Mouse (Mus musculus) A20 (cell line): Measurements from ENCODE around the gene Susd3.

Experiments
- DNase-seq: peaks from one replicate; pipeline ENCODE4 v3.0.0-alpha.2; 2011; ENCODE audit warnings: low read depth, low spot score

The Susd3 gene

DNA sequence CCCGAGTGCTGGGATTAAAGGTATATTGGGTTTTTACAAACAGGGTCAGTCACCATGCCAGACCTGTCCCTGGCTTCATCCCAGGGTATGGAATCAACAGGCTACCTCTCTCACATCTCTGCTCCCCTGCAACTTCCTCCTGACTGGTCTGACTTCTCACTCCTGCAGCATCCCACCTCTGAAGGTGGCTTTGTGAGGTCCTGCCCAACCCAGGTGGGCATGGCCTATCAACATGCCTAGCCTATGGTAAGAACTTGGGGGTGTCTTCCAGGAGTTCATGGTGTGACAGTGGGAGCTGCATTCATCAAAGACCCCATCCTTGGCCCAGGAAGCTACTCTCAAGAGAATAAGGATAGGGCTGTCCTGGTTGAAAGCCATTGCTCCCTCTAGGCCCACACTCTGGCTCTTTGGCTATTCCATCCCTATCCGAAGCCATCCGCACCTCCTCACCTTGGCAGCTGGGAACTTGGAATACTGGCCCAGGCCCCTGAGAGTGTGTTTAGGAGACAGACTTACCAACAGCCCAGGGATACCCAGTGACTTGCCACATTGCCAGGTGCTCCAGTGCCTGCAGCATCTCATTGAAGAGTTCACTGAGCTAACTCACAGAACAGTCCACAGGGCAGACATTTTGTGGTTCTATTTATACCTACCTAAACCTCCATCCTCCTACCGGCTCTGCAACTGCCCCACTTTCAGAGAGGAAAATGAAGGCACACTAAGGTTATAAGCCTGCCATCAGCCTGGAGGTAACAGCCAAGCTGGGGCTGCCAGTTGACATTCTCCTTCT, 35.6 kb downstream of the Susd3 start:
- DNase-seq = no peak

DNA sequence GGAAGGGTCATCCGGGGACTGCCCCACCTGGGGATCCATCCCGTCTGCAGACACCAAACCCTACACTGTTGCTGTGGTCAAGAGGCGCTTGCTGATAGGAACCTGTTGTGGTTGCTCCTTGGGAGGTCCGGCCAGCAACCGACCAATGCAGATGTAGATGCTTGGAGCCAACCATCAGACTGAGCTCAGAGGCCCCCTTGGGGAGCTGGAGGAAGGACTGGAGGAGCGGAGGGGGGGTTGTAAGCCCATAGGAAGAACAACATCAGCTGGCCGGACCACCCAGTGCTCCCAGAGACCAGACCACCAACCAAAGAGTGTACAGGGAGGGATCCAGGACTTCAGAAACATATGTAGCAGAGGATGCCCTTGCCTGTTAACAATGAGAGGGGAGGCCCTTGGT, 39.2 kb downstream of the Susd3 start:
- no peak for DNase-seq

DNA sequence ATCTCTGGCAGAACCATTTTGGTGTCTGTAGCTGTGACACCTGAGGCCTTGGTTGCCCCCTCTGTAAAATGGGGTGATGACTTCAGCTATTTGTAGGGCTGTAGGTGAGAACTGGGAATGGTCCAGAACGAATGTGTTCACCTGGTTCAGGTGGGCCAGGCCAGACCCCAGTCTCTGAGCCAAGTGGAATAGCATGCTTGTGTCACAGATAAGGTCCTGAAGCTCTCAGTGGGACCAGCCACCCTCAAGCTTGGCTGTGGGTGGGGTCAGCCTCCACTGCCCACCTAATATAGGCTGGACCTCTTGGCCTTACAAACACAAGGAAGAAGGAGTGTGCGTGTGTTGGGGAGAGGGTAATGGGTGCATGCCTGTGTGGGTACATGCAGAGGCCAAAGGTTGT, 42.2 kb downstream of the Susd3 start:
- DNase-seq = no peak

DNA sequence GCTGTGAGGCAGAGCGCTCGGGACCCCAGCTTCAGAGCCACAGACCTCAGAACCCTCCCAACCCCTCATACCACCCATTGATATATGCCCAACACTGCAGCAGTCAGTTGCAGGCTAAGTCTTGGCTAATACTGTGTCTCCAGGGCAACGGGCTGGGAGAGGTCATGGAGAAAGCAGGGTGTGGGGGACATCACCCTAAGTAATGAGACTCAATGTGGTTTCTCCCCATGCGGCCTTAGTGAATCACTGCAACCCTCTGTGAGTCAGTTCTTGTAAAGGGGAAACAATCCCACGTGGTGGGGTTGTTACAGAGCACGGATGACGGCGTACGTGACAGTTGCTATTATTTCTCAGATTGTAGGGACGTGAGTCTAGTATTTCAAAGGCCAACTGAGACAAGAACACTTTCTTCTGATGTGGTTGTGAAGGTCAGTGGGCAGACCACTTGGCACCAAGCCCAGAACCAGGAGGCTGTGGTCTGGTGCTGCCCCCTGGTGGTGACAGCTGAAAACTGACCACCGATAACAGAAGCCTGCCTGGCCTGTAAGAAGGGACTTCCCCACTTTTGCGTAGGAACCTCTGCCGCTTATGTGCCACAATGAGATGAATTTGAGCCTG, 43.0 kb downstream of the Susd3 start:
- DNase-seq = peak; percentile 86

DNA sequence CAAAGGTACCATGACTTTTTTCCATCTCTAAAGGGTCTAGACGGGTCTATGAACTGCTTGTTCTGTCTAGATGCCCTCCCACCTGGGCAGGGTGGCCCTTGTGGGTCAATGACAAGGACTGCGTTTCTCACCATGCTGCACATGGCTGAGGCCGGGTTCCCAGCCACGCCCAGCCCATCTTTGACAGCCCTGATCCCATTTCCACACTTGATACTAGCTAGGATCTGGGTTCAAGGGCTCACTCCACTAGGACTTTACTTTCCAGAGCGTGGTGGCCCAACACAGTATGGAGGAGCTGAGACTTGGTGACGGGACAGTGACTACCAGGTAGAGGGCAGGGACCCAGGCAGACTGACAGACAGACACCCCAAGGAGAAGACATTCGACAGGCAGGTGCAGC, 46.0 kb downstream of the Susd3 start:
- DNase-seq = no peak

DNA sequence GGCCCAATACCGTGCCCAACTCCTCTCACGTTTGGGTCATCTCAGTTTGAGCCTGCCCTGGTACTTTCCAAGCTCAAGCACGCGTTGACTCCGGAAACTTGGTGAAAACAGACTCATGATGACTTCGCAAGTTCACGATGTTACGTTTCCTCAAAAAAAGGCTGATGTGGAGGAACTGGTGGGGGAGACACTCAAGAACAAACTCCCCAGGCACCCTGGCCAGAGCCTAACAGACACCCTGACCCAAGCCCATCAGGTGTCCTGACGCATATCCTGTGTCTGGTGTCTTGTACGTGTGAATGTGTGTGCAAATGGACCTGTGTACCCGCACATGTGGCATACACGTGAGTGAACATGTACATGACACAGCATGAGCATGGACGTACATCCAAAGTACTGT, 47.8 kb downstream of the Susd3 start:
- DNase-seq = no peak

DNA sequence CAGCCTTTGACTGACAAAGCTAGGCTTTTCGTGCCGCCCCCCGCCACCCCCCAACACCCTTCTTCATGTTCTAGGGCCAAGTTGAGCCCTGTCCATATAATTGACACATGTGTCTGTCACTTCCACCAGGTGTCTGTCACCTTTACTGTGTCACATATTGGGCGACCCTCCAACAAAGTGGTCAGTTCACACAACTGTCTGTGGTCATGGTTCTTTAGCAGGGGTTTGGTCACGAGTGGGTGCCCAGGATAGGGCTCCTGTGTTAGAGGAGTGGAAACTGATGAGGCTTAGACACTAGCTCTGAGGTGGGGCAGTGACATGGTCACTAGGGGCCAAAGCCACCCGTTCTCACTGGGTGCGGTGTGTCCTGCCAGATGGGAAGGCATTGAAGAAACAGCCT, 48.6 kb downstream of the Susd3 start:
- no peak for DNase-seq

DNA sequence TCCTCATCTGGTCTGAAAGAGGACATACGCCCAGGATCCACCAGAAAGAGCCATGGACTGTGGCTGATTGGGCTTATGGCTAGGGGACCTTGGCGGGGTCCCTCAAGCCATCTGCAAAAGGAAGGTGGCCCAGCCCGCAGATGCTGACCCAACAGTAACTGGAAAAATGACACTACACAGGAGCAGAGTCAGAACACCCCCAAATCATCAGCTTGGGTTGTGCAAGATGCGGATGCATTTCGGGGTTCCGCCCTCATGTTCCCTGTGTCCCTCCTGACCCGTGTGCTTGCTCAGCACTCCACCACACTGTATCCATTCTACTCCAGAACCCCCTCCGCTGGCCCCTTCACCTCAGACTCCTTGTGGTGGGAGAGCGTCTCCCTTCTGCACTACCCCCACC, 49.8 kb downstream of the Susd3 start:
- no peak for DNase-seq

DNA sequence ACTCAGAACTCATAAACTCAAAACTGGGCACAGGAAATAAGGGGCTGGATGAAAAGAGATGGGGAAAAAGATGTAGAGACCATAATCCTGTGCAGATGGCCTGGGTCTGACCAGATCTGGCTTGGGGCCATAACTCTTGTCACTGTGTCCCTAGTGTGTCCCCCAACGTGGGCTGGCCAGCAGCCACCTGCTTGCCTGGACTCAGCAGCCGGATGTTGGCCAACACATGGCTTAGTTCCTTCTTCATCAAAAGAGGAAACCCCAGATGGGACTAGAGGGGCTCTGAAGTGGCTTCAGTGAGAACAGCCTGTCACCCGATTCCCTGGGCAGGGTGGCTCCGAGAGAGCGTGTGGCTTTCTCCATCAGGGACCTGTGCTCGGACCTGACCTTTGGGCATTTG, 51.7 kb downstream of the Susd3 start:
- DNase-seq = no peak

DNA sequence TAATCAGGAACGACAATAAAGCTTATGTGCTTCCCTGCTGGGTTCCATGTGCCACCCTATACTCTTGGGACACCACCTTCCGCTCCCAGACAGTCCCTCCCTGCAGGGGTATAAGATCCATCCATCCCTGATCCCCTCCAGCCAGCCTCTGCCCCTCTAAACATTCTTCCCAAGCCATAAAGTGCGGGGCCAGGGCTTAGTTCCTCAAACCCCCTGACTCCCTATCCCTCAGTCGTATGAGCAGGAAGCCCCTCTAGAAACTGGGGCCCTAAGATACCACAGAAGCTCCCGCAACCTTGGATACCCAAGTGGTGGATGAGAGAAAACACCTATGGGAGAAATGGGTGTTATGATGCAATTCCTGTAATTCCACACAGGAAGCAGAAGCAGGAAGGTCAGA, 52.3 kb downstream of the Susd3 start:
- DNase-seq = no peak

DNA sequence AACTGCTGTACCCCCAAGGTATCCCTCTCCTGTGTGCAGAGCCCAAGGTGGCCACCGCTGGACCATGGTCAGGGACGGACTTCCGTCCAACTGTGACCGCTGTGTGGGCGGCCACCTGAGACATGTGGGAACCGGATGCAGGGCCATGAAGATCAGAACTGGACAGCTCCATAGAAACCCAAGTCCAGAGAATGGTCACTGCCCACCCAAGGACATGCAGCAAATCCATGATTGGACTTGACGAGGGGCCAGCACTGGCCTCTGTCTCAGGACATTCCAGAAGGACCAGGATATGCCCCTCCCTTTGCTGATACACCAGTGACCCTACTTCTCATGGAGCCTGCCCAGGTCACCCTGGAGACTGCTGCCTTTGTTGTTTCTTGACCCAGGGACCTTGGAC, 52.9 kb downstream of the Susd3 start:
- no peak for DNase-seq

DNA sequence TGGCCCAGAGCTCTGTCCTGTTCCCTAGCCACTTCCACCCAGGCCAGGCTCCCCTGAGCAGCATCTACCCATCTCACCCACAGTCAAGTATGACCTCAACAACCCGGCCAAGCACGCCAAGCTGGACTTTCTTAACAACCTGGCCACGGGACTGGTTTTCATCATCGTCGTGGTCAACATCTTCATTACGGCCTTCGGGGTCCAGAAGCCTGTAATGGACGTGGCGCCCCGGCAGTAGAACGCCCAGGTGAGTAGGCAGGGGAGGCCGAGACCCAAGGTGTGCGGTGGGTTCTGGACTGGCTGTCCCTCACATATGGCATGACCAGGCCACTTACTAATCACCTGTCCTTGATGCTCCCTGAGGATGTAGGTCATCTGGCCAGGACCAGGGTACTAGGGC, 53.7 kb downstream of the Susd3 start:
- DNase-seq = no peak

DNA sequence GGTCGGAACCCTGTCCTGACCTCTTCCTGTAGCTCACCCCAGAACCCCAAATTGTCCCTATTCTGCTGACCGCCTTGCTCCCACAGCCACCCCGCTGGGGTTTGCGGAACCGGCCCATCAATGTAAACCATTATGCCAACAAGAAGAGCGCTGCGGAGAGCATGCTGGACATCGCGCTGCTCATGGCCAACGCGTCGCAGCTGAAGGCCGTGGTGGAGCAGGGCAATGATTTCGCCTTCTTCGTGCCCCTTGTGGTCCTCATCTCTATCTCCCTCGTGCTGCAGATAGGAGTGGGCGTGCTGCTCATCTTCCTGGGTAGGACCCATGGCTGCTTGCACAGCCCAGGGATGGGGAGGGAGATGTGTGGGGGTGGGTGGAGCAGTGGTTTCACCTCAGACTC, 54.9 kb downstream of the Susd3 start:
- no peak for DNase-seq

DNA sequence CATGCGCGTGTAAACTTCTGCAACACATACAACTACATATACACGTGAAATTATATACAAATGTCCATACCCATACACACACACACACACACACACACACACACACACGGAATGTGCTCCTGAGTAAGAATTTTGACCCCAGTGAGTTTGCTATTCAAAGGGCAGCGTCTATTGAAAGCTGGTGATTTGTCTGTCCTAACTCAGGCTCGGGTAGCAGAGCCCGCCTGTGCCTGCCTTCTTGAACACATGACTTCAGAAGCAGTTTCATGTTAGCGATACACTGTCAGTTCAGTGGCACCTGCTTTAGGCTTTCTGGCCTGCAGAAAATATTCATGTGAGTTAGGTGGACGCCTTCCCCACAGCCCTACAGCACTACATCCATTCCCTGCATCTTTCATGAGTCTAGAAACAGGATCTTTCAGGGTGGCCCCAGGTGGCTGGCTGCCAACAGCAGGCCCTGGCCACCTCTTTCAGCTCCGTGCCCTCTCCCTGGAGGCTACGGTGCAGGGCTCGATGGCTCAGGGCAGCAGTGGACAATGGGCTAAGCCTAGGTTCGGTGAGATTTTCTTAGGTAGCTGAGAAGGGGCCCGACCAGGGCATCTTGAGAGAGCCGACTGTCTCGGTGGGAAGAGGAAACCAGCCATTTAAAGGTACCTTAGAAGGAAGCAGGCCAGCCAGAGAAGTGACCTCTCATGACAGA, 56.2 kb downstream of the Susd3 start:
- DNase-seq = no peak

DNA sequence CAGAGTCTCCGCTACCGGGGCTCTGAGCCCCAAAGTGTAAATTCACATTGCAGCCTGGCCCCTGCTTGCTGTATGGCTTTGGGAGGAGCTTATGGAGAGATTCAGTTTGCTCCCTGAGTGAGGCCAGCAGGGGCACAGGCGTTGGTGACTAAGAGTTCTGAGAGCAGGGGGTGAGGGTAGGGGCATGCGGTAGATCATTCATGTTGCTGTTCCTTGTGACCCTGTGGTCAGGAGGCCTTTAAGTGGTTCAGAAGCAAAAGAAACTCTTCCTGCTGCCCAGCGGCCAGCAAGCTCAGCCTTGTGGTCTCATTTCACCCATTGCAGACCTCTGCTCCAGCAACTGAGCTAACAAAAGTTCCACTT, 56.9 kb downstream of the Susd3 start:
- no peak for DNase-seq

DNA sequence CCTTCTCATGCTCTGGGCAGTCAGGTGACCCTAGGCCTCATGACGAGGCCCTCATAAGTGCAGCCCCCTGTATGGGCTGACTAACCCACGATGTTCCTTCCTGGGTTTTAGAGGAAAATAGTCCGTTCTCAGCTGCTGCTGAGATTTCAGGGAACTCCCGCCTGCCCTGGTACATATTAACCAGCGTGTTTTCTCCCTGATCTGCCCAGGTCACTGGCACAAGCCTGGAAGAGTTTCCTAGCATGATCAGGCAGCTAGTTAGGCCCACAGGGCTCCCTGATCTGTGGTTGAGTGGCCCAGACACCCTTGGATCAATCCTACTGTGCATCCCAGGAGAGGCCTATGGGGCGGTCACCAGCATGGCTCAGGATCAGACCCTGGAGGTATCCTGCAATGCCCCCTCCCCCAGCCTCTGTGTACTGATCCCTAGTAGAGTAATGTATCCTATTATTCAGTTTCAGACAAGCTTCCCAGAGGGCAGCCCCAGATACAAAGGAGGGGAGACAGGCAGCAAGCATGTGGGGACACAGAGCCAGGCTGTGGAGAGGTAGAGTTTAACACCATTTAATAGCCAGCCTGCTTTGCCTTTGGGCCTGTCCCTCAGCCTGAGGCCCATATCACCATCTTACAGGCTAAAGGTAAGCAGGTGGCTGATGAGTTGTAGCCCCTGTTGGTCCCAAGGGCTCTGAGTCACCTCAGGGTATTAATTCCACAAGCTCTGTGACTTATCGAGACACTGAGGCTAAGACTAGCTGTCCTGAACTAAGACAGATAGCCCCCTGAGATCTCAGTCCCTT, 57.4 kb downstream of the Susd3 start:
- DNase-seq = no peak

DNA sequence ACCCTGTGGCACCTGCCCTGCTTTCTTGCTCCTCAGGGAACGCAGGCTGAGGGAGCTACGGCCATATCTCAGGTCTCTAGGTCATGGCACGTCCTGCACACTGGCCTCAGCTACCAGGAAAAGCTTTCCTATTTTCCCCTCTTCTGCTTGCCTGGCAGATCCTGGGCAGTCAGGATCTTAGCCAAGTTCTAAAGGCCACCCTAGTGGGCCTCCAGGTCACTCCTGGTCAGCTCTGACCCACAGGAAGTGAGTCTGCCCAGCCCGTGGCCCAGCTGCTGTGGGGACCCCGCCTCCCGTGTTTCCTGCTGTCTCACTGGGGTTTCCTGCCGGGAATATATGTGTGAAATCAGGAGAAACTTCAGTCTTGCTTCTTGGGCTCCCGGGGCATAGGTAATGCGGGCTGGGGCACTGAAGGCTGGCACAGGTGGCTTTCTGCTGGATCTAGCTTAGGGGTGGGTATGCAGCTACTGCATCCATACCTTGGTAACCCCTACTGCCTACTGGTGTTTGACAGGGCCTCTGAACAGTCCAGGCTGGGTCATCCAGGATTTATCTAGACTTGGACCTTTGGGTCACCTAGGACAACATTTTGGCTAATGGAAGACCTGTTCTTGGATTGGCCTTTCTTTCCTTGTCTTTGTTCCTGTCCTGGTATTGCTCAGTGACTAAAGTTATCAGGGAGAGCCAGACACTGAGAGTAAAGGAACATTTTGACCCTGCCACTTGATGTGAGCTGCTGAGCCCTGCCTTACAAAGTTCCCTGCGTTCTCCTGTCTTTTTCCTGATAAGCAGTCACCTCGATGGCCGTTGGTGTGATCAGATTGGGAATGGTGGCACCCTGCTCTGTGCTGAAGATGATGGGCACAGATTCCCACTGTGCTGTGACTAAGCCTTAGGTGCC, 58.3 kb downstream of the Susd3 start:
- DNase-seq = no peak

DNA sequence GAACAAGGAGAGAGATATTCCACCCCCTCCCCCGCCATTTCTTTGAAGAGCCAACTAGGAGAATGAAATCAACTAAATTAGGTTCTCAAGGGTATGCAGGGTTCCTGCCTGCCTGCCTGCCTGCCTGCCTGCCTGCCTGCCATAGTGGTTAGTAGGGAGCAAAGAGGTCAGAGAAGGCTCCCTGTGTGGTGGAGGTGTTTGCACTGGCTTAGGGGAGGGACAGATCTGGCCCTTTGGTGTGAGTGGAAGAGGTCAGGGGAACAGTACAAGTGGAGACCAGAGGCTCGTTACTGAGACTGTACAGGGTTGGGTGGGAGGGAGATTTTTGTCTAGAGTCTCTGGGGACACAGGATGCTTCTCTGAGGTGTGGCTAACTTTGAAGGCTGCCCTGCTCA, 59.5 kb downstream of the Susd3 start:
- no peak for DNase-seq

DNA sequence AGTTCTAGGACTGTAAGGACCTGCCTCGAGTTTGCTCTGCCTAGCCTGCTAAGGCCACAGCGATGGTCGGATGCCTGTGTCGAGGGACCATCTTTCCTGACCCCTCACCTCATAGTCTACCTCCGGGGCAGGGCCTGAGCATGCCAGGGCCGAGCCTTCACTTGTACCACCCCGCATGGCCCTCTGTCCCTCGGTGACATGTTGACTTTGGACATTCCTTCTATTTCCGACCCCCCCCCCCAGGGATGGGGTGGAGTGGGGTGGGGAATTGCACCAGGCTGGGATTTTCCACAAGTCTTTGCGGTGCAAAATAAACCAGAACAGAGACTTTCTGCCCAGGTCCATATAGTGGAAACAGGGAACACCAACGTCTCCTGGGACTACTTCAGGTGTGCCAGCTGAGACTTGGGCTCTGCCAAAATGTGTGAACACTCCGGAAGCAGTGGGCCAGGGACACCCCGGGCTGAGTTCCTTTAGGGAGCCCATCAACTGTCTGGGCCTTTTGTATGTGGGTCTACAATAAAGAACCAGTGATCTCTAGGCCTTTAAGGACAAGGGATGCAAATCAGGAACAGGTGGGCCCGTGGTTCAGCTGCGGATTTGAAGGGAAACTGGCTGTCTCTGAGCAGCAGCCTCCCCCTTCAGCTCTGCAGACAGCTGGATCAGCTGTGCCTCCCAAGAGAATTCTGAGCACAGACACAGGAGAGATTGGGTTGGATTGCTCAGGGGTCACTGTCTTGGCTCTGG, 60.1 kb downstream of the Susd3 start:
- DNase-seq = peak; percentile 54
